10 mouse cellular contexts compared by ENCODE assay signal in genomic region chr10:24886008-24886407, GRCm38 (mm10). TPM values are rescaled to one million over a fixed set of nuclear protein-coding genes. Genes with fewer than 3 reads are reported as not detected.
DNase-seq lines count a peak whose midpoint lies in the region; ATAC-seq and TF ChIP-seq lines count a peak whose summit lies in the region.
"Had no signal": no experiment of that assay in that cellular context is flagged by ENCODE, and none has a peak within 500 bp of the region (broad histone marks: within the 10 kb centered on the region; RNA-seq: fewer than 3 reads in every experiment).

No protein-coding gene starts in this region.

- H3K27me3 ChIP-seq in kidney, embryonic 15.5 days, result no peaks in the 10 kb centered on the region
- no peaks in the 10 kb centered on the region for H3K27me3 ChIP-seq in Patski
- H3K27me3 ChIP-seq in liver, adult 2 months (ENCODE audit: control insufficient read depth, insufficient read depth, low read length), result no peaks in the 10 kb centered on the region
- H3K27me3 ChIP-seq: embryonic facial prominence, embryonic 15.5 days; limb, embryonic 15.5 days had no signal

- CTCF ChIA-PET in Patski (lab: Charles Lee), result interaction anchor here (1.1 to 1.5 kb wide), 2 partner anchors 16 to 18 kb away, joined by 3 read pairs; partner anchors contain the start of gene Med23

- no peak overlapping the region for H3K4me3 ChIP-seq in kidney, embryonic 15.5 days (replicated peaks)
- H3K4me3 ChIP-seq in liver, adult 2 months (ENCODE audit: insufficient read depth, low read depth, low read length), result no peak overlapping the region
- H3K4me3 ChIP-seq: embryonic facial prominence, embryonic 15.5 days; limb, embryonic 15.5 days had no signal

- POLR2A ChIA-PET in Patski (lab: Charles Lee), result no interaction called here

- in situ Hi-C loops in Patski (cut with MboI; ENCODE audit: low pct_unique_long_range_greater_than_20kb), result no loop called here

- peak; percentile 15 for DNase-seq in kidney, postnatal 14 days
- peak; percentile 46 for DNase-seq in CD4-positive, CD25-positive, alpha-beta regulatory T cell, adult 2 months (ENCODE audit: low read depth, low spot score)
- DNase-seq in Patski (ENCODE audit: low read depth, low spot score), result no peak
- DNase-seq in liver, adult 2 months (ENCODE audit: extremely low read depth, low read depth, low spot score), result no peak
- DNase-seq in thymus, postnatal 4 days, result peak; percentile 55
- no peak for DNase-seq in layer of hippocampus, postnatal 14 days (ENCODE audit: low spot score in 2 of 2)
- no peak for DNase-seq in adipocyte (ENCODE audit: low spot score)

- 87% methylated on average over 9 of the region's 9 CpGs for WGBS in kidney, embryonic 15.5 days
- 93% methylated on average over 9 of the region's 9 CpGs for WGBS in liver, adult 2 months

- H3K79me2 ChIP-seq in liver, adult 2 months (ENCODE audit: control insufficient read depth, insufficient read depth, low read length), result no peaks in the 10 kb centered on the region; the same call in 1 of the 2 replicates

- peak; percentile 40 for TF ChIP-seq CTCF in Patski (IDR thresholded peaks at IDR 0.05)
- TF ChIP-seq CTCF in liver, adult 2 months (IDR thresholded peaks at IDR 0.05; ENCODE audit: low read depth, low read length), result peak; percentile 36; the same call in 1 of the 2 replicates

- H3K9me3 ChIP-seq in kidney, embryonic 15.5 days (replicated peaks), result no peaks in the 10 kb centered on the region
- H3K9me3 ChIP-seq: embryonic facial prominence, embryonic 15.5 days; limb, embryonic 15.5 days had no signal

- no peak overlapping the region for H3K27ac ChIP-seq in kidney, embryonic 15.5 days
- H3K27ac ChIP-seq in liver, adult 2 months (replicated peaks; ENCODE audit: insufficient read depth, low read depth, low read length), result no peak overlapping the region
- H3K27ac ChIP-seq: embryonic facial prominence, embryonic 15.5 days; limb, embryonic 15.5 days had no signal

- no peaks in the 10 kb centered on the region for H3K4me1 ChIP-seq in kidney, embryonic 15.5 days
- H3K4me1 ChIP-seq in liver, adult 2 months (ENCODE audit: control insufficient read depth, insufficient read depth, low read length), result no peaks in the 10 kb centered on the region
- H3K4me1 ChIP-seq: embryonic facial prominence, embryonic 15.5 days; limb, embryonic 15.5 days had no signal

- no peak for ATAC-seq in kidney, embryonic 15.5 days (replicated peaks; ENCODE audit: low FRiP score)
- no peak for ATAC-seq in Patski

- no peak for TF ChIP-seq POLR2A in liver, adult 2 months (IDR thresholded peaks at IDR 0.05; ENCODE audit: extremely low read depth, insufficient read depth, low read length)

- peaks cover 95% of the 10 kb centered on the region for H3K36me3 ChIP-seq in kidney, embryonic 15.5 days
- peaks cover 51% of the 10 kb centered on the region for H3K36me3 ChIP-seq in liver, adult 2 months (ENCODE audit: control insufficient read depth, insufficient read depth, low read length)

- no peak overlapping the region for H3K9ac ChIP-seq in kidney, embryonic 15.5 days
- H3K9ac ChIP-seq in liver, adult 2 months (ENCODE audit: low read depth, low read length), result no peak overlapping the region
- H3K9ac ChIP-seq: embryonic facial prominence, embryonic 15.5 days; limb, embryonic 15.5 days had no signal

- no peak overlapping the region for H3K4me2 ChIP-seq in kidney, embryonic 15.5 days
- H3K4me2 ChIP-seq: embryonic facial prominence, embryonic 15.5 days; limb, embryonic 15.5 days had no signal

RNA-seq across cellular contexts. Expression of gene Med23, which starts 16.2 kb away (rescaled TPM):
- 22.3 and 23.3 TPM in 2 replicates for polyA plus RNA-seq in kidney, embryonic 15.5 days (2015; fragmentation: Nextera tagmentation; extraction: Ambion mirVana)
- polyA plus RNA-seq in Patski (2021), result 25.6 TPM
- total RNA-seq in liver, adult 2 months (2014; rRNA removed), result 7.7 and 9.6 TPM in 2 replicates
- polyA plus RNA-seq in liver, adult 2 months (2012; rRNA removed), result 5.5 and 6.2 TPM in 2 replicates
- total RNA-seq in layer of hippocampus, postnatal 14 days (2021), result 10 to 100 TPM; 26.2 to 29.0 TPM

RNA-seq across cellular contexts. Expression of gene Arg1, which starts 41.3 kb away (rescaled TPM):
- polyA plus RNA-seq in kidney, embryonic 15.5 days (2015; fragmentation: Nextera tagmentation; extraction: Ambion mirVana), result 2.4 and 3.5 TPM in 2 replicates
- 0.12 TPM for polyA plus RNA-seq in Patski (2021)
- 2,242 and 2,352 TPM in 2 replicates for total RNA-seq in liver, adult 2 months (2014; rRNA removed)
- polyA plus RNA-seq in liver, adult 2 months (2012; rRNA removed), result 513 and 650 TPM in 2 replicates
- not detected for total RNA-seq in layer of hippocampus, postnatal 14 days (2021)

RNA-seq across cellular contexts. Expression of gene Enpp3, which starts 43.4 kb away (rescaled TPM):
- polyA plus RNA-seq in kidney, embryonic 15.5 days (2015; fragmentation: Nextera tagmentation; extraction: Ambion mirVana), result 3.7 and 6.4 TPM in 2 replicates
- polyA plus RNA-seq in Patski (2021), result 0.37 TPM
- 39.7 and 60.6 TPM in 2 replicates for total RNA-seq in liver, adult 2 months (2014; rRNA removed)
- polyA plus RNA-seq in liver, adult 2 months (2012; rRNA removed), result 11.4 and 12.4 TPM in 2 replicates
- 1 to 10 TPM in 1 of 2 experiments, under 1 TPM in 1; 0.88 to 2.1 TPM for total RNA-seq in layer of hippocampus, postnatal 14 days (2021)

Comparison
In these comparisons a context has a peak if more than half of its experiments do, and no peak if none do; other contexts are left out.
1. DNase-seq: peak in kidney, postnatal 14 days (single experiment), CD4-positive, CD25-positive, alpha-beta regulatory T cell, adult 2 months (single experiment) and thymus, postnatal 4 days (single experiment); none in Patski (single experiment), liver, adult 2 months (single experiment), layer of hippocampus, postnatal 14 days (0 of 2) and adipocyte (single experiment).
2. RNA of gene Arg1, which starts 41.3 kb away (polyA plus RNA-seq): 513 to 650 TPM in liver, adult 2 months; 2.4 to 3.5 TPM in kidney, embryonic 15.5 days and 0.12 TPM in Patski (single experiment); every median in the first group is over 100 times any median in the second.